Mouse (Mus musculus) megakaryocyte, adult 5-6 weeks (primary cell): Measurements from ENCODE around the gene Gcdh. TPM values are rescaled to one million over a fixed set of nuclear protein-coding genes. Genes with fewer than 3 reads are reported as not detected.
A peak's percentile ranks its signal among the peaks of the same experiment; 100 is the strongest.

Source experiments
- ATAC-seq: 2 replicates; pipeline ENCODE4 v1.8.0; 2016; ENCODE audit warnings: mild to moderate bottlenecking, inconsistent platforms; ENCODE audit not compliant: poor library complexity, severe bottlenecking
- total RNA-seq, 2 experiments: library from RNA; stranded (forward) in 1 of 2; stranded (reverse) in 1 of 2; fragments of 153-499, 151-499 nt in 1 of 2; fragments of 221-1000, 200-1000 nt in 1 of 2; gene quantifications; 2 replicates each; pipeline versions ENCODE4 v1.2.3 to v1.2.4; 2015 to 2017

The Gcdh gene
- total RNA-seq, 2 experiments from 2014 or later, result 7.4 to 9.7 TPM

- ATAC-seq, result no peak
Measured at GRCm38 (mm10) chr8:84874339-84874738, 19.4 kb downstream of the Gcdh start.

GRCm38 (mm10) chr8:84873016-84873415 lies 20.7 kb downstream of the Gcdh start:
- ATAC-seq, result no peak

DNA sequence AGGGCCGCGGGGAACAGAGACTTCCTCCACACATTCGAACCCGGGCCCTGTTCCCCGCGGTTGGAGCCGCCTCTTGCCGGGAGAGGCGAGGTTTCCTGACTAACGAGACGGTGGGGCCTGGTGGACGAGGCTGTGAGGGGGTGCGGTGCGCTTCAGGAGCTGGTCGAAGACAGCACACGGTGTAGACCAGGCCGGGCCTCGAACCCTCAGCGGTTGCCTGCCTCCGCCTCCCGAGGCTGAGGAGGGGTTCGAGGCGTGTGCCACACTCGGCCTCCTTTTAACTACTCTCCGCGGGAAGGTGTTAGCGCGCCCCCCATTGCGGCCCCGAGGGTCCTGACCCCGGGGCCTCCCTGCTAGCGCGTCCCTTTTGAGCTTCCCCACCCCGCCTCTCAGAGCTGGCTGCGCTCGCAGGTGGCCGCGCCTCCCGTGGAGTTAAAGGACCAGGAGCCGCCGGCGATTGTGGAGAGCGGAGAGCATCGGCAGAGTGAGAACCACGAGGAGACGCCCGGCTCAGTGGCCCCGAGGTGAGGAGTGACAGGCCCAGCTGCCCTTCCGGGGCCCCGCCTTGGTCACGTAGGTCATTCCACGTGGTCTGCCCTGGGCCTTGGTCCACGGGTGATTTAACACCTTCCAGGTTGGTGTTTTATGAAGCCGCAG lies 21.3 kb downstream of the Gcdh start:
- ATAC-seq, result peak; percentile 54

DNA sequence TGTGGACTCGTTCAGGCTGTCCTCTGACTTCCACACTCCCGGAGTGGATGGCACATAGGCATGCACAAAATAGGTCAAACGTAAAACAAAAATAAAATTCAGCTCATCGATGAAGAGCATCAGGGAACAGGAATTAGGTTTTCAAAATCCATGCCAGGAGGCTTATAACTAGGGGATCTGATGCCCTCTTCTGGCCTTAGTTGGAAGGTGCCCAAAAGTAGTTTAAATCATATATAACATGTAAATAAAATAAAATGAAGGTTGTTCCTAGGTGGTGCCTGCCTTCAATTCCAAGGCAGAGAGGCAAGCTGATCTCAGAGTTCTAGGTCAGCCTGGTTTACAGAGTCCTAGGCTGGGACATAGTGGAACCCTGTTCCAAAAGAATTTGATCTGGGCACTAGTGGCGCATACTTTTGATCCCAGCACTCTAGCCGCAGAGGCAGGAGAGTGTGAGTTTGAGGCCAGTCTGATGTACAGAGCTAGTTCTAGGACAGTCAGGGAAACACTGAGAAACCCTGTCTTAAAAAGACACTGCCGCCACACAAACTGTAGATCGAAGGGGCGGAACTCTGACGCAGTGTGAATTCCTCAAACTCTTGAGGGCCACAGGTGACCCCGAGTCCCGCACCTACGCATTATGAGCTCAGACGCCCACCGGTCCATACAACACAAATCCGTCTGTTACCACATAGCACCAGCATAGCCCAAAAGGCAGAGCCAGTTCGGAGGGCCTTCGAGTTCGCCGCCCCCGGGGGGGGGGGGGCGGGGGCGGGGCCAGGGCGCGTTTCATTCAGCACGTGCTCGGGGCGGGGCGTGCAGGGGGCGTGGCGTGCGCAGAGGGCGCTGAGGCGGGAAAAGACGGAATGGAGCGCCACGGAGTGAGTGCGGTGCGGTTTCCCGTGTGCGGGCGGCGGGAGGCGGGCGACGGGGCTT lies 22.1 kb downstream of the Gcdh start, which contains the start of gene Syce2:
TSS of gene Syce2 (plus strand) at position 736 of the 933 bp plus-strand sequence.
- peak; percentile 86 for ATAC-seq

GRCm38 (mm10) chr8:84856864-84857441 lies 36.8 kb downstream of the Gcdh start, which contains the start of gene Farsa:
Farsa (plus strand) TSS chr8:84856989.
- ATAC-seq, result peak; percentile 100

- peak; percentile 2; the same call in 1 of the 2 replicates for ATAC-seq
Measured at GRCm38 (mm10) chr8:84856434-84856833, 37.3 kb downstream of the Gcdh start.

GRCm38 (mm10) chr8:84847684-84848435 lies 45.9 kb downstream of the Gcdh start:
- no peak for ATAC-seq

DNA sequence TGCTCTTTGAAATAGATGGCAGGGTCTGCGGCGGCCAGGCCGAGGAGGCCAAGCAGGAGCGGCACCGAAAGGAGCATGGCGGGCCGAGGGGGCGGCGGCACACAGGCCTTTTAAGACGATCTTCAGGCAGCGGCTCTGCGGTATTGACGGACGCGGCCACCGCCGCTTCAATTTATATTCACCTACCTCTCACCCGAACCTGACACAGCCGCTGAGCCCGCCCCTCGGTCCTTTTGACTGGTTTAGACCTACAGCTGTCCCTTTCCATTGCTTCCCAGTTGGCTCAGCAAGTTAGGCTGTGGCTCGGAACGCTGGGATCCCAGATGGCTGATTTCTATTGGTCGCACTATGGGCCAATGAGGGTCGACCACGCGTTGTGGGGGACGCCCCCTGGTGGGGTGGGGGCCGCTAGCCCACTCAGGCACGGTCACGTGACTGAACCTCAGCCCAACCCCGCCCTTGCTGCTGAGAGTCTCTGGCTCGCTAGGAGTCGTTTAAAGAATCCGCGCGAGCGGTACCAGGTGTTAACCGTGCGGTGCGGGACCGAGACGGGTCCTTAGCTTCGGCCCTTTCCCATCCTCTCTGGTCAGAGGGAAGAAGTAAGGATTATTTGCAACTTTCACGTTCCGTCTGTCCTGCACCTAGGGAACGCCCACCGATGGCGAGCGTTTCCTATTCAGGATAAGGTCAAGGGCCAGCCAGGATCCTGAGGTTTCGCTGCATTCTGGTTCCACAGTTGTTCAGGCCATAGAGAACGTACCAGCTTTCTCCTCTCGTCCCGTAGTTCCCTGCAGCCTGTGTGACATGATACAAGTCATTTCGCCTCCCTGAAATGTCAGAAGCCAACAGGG lies 46.8 kb downstream of the Gcdh start, which contains the start of gene Calr:
TSS of gene Calr (minus strand) at position 213 of the 851 bp plus-strand sequence.
- peak; percentile 92 for ATAC-seq

DNA sequence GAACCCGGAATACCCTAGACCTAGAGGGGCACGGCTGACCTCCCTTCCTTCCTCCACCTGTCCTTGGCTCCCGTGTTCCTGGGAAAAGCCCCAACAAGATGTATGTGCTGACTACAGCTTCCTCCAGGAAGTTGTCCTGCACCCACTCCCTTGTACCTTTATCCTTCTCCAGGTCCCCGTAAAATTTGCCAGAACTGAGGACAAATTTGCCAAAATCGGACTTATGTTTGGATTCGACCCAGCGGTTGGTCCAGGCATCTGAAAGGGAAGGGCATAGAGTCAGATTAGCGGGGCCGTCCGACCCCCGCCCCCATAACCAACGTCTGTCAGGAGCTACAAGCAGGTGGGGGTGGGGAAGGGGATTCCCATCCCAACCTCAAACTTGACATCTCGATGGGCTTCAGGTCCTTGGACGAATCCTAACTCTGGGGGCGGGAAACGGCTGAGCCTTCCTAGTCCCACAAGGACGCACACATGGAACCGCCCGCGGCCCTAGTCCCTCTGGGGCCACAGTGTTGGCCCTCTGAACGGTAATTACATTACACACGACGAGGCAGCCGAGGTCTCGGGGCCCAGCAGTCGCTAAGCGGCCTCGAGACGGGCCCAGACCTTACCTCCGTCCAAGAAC lies 47.5 kb downstream of the Gcdh start:
- ATAC-seq, result no peak

- no peak for ATAC-seq
Measured at GRCm38 (mm10) chr8:84845355-84846093, 48.2 kb downstream of the Gcdh start.

GRCm38 (mm10) chr8:84844397-84845070 lies 49.2 kb downstream of the Gcdh start:
- ATAC-seq, result no peak

GRCm38 (mm10) chr8:84841514-84841913 lies 52.2 kb downstream of the Gcdh start:
- no peak for ATAC-seq

GRCm38 (mm10) chr8:84840248-84840999 lies 53.3 kb downstream of the Gcdh start, which contains the start of gene Rad23a:
Rad23a (minus strand) TSS chr8:84840665.
- peak; percentile 98 for ATAC-seq

DNA sequence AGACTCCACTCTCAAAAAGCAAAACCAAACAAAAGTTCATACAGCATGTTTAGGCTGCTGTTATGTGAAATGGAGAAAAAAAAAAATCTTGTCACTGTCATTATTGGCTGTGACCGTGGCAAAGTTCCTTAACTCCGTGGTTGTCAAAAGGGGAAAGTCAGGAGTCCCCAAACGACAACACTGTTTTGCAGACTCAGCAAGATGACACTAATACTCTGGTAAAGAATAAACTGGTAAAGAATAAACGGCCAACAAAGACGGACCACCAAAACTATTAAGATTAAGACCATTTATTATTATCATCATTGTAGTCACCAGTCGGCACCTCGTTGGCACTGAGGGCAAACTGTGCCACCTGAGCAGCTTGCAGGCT lies 53.9 kb downstream of the Gcdh start:
- ATAC-seq, result no peak

DNA sequence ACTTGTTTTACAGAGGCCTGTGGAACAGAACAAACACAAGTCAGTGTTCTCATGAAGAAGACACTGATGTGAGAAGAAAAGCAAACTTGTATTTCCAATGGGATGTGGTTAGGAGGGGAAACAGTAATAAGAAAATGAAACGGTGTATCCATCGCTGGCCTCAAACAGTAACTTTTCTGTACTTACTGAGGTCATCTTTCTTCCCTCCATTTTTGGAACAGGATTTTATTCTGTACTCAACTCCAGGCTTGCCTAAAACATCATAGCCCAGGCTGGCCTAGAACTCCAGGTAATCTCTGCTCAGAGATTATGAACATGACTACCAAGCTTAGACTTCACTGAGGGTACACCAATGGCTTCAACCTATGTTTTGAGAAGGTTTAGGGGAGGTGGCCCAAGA lies 54.3 kb downstream of the Gcdh start:
- no peak for ATAC-seq

DNA sequence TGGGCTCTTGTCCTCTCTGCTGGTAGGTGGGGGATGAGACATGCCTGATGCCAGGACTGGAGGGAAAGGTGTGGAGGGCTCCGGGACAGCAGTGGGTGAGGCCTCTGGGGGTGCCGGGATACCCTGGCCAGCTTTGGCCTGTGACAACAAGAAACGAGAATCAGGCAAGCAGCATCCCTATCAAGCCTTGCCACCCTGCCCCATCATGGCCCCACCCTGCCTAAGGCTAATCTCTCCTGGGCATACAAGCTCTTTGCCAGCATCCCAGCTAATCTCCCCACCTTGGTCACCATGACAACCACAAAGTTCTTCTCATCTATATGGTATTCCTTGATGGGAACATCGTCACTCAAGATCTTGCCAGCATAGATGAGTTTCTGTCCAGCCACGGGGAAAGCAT lies 55.2 kb downstream of the Gcdh start:
- ATAC-seq, result no peak

- no peak for ATAC-seq
Measured at GRCm38 (mm10) chr8:84837912-84838470, 55.7 kb downstream of the Gcdh start.
